Mouse (Mus musculus) liver, embryonic 15.5 days (tissue): ENCODE results near the gene Sgsm2. TPM values are rescaled to one million over a fixed set of nuclear protein-coding genes. Genes with fewer than 3 reads are reported as not detected.

Source experiments
- ATAC-seq: fragments of 200-750 bp; cut with Nextera tagmentation; 2 replicates; pipeline ENCODE4 v1.8.0; 2017; ENCODE audit warnings: moderate number of reproducible peaks, mild to moderate bottlenecking, moderate library complexity; ENCODE audit not compliant: insufficient read depth
- H3K27ac ChIP-seq: fragments of 300-500 bp; sonication (generic); replicated peaks from 2 replicates; pipeline ENCODE4 v1.5.1; 2015; ENCODE audit warnings: mild to moderate bottlenecking, inconsistent platforms
- H3K27me3 ChIP-seq: fragments of 300-500 bp; sonication (generic); 2 replicates; pipeline ENCODE4 v1.6.1; 2015; ENCODE audit warnings: mild to moderate bottlenecking, inconsistent platforms
- H3K36me3 ChIP-seq: fragments of 300-500 bp; sonication (generic); replicated peaks from 2 replicates; pipeline ENCODE4 v1.6.1; 2015; ENCODE audit warnings: moderate library complexity, mild to moderate bottlenecking, inconsistent platforms
- H3K4me1 ChIP-seq: fragments of 300-500 bp; sonication (generic); replicated peaks from 2 replicates; pipeline ENCODE4 v1.6.1; 2015; ENCODE audit warnings: inconsistent platforms
- H3K4me2 ChIP-seq: fragments of 300-500 bp; sonication (generic); 2 replicates; pipeline ENCODE4 v1.6.1; 2015; ENCODE audit warnings: moderate library complexity, mild to moderate bottlenecking, inconsistent platforms
- H3K4me3 ChIP-seq: fragments of 300-500 bp; sonication (generic); replicated peaks from 2 replicates; pipeline ENCODE4 v1.5.1; 2015; ENCODE audit warnings: mild to moderate bottlenecking, inconsistent platforms
- H3K9ac ChIP-seq: fragments of 300-500 bp; sonication (generic); 2 replicates; pipeline ENCODE4 v1.6.1; 2015; ENCODE audit warnings: moderate library complexity, mild to moderate bottlenecking, inconsistent platforms
- H3K9me3 ChIP-seq: fragments of 300-500 bp; sonication (generic); replicated peaks from 2 replicates; pipeline ENCODE4 v1.6.1; 2016; ENCODE audit warnings: inconsistent platforms
- whole genome bisulfite sequencing: fragments of 180-500 bp; shearing (Covaris S2); methylation state at CpG from one replicate; pipeline ENCODE4 v1.1.7; 2015; ENCODE audit warnings: mixed read lengths; ENCODE audit not compliant: insufficient replicate concordance; 5-methylcytosine and 5-hydroxymethylcytosine counted together
- microRNA-seq: library from miRNA; unstranded; fragments of <30 nt; microRNA quantifications from one replicate; pipeline ENCODE4, GENCODE M21; 2016
- polyA plus RNA-seq: library from polyadenylated mRNA; unstranded; fragments of >200 nt; fragmentation: Nextera tagmentation; extraction: Ambion mirVana; gene quantifications from 2 replicates; pipeline ENCODE4 v1.2.1, GENCODE M21; 2015

Sgsm2 gene
- polyA plus RNA-seq, 1 experiment from 2014 or later, result 1.2 TPM

DNA sequence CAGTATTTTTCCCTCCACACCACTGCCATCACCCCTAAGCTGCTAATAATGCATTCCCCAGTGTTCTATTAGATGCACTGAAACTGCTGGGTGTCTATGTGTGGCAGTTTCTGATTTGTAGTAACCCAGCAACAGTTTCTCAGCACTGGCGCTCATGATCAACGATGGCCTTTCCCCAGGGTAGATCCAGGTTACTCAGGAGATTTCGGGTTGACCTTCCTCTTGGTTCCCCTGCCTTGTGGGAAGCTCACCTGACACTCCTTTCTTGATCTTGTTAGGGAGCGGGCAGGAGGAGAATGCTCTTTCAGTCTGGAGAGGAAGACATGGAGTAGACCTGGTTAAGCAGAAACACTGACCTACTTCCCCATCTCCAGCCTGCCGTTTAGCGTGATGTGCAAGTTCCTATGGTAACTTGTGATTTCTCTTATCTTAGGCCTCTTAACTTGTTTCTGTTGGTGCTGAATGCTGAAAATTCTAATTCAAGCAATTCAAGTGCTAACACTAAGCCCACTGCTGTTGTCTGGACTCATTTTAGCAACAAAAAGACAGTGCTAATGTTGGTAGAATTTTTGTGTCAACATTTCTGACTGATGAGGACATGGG lies 88.5 kb downstream of the Sgsm2 start:
- no peaks in the 10 kb centered on the region for H3K9me3 ChIP-seq
- H3K27ac ChIP-seq, result no peak overlapping the region
- H3K36me3 ChIP-seq, result peaks cover 50% of the 10 kb centered on the region
- no peak for ATAC-seq
- H3K4me2 ChIP-seq, result no peak overlapping the region
- WGBS, result 82% methylated on average over 6 of the region's 6 CpGs
- H3K4me3 ChIP-seq, result no peak overlapping the region
- H3K9ac ChIP-seq, result no peak overlapping the region
- H3K4me1 ChIP-seq, result peaks cover 8% of the 10 kb centered on the region; the same call in 1 of the 2 replicates
- no peaks in the 10 kb centered on the region for H3K27me3 ChIP-seq

DNA sequence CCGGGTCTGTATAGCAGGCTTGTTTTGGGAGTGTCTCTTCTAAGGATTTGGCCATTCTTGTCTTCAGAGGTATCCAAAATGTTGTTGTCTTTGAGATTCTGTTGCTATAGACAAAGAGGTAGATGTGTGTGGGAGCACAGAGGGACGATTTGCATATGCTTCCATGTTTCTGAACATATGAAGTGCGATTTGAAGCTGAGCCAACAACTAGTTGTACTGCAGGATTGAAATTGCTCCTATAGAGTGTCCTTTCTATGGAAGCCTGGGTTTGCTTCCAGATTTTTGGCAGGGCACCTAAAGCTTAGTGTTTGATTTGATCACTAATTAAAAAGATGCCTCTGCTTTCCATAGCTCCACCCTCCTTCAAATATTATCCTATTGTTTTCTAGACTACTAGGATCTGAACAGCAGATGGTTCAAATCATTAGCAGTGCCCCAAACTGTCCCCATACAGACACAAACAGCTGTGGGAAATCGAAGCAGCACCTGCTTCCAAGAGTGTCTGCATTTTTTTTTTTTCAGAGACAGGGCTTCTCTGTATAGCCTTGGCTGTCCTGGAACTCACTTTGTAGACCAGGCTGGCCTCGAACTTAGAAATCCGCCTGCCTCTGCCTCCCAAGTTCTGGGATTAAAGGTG lies 89.5 kb downstream of the Sgsm2 start:
- H3K36me3 ChIP-seq, result peaks cover 53% of the 10 kb centered on the region
- no peak overlapping the region for H3K4me2 ChIP-seq
- no peaks in the 10 kb centered on the region for H3K9me3 ChIP-seq
- no peak overlapping the region for H3K27ac ChIP-seq
- ATAC-seq, result no peak
- no peaks in the 10 kb centered on the region for H3K27me3 ChIP-seq
- H3K9ac ChIP-seq, result no peak overlapping the region
- 69% methylated on average over 6 of the region's 6 CpGs for WGBS
- H3K4me1 ChIP-seq, result peaks cover 8% of the 10 kb centered on the region; the same call in 1 of the 2 replicates
- H3K4me3 ChIP-seq, result no peak overlapping the region

DNA sequence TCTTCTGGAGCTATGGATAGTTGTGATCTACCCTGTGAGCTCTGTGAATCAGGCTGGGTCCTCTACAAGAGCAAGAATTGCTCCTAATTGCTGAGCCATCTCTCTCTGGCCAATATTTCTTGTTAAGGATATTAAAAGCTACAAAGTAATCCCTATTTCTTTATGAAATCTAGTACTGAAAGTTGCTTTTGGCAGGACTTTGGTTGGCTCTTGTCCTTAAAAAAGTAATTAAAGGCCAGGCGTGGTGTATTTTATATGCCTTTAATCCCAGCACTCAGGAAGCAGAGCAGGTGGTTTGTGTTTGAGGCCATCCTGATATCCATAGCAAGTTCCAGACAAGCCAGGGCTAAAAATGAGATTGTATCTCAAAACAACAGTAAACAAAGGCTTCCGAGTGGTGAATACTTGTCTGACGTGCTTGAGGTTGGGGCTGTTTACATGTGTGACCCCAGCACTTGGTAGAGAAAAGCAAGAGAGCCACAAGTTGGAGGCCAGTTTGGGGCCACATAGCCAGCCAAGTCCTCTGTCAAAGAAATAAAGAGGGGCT lies 92.7 kb downstream of the Sgsm2 start:
- Histone ChIP-seq H3K4me3 (no peak overlapping the region), H3K36me3 (peaks cover 60% of the 10 kb centered on the region), H3K9me3 (no peaks in the 10 kb centered on the region), H3K27ac (no peak overlapping the region), H3K27me3 (no peaks in the 10 kb centered on the region), H3K4me2 (no peak overlapping the region), H3K9ac (no peak overlapping the region), H3K4me1 (no peaks in the 10 kb centered on the region)
- no peak for ATAC-seq
- 77% methylated on average over 3 of the region's 3 CpGs for whole genome bisulfite sequencing

DNA sequence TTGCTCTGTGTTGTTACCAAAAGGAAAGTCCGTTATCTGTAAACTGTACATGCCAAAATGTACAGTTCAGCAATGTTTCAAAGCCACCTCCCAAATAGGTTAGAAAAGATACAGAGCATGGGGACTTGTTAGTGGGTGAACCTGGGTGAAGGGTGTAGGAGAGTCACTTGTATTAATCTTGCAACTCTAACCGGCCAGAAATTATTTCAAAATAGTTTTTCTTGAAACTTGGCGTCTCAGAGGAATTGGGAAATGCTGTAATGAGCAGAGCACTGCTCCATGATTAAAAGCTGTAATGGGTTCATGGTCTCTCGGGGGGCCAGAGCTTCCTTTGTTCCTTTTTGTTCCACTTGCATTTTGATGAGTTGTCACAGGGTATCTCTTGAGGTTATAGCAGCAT lies 96.2 kb downstream of the Sgsm2 start:
- 67% methylated on average over 4 of the region's 4 CpGs for WGBS
- Histone ChIP-seq H3K36me3 (peaks cover 66% of the 10 kb centered on the region), H3K4me2 (no peak overlapping the region), H3K27ac (no peak overlapping the region), H3K27me3 (no peaks in the 10 kb centered on the region), H3K9me3 (no peaks in the 10 kb centered on the region), H3K4me3 (no peak overlapping the region), H3K9ac (no peak overlapping the region), H3K4me1 (no peaks in the 10 kb centered on the region)
- ATAC-seq, result no peak

Small RNAs within 50 kb of the gene (microRNA-seq; reads per million reads assigned to microRNA genes)
- gene Mir6926, result not detected

Other genes starting within 250 kb of the Sgsm2 start
- 27.9 and 34.5 TPM in 2 replicates for gene Cluh, start 247.6 kb downstream of the Sgsm2 start, polyA plus RNA-seq
- 25.4 and 29.4 TPM in 2 replicates for gene Pafah1b1, start 172.4 kb downstream of the Sgsm2 start, polyA plus RNA-seq
- gene Mettl16, start 126.2 kb downstream of the Sgsm2 start, polyA plus RNA-seq, result 18.4 and 19.5 TPM in 2 replicates
- gene Mnt, start 66.1 kb downstream of the Sgsm2 start, polyA plus RNA-seq, result 1.4 and 1.5 TPM in 2 replicates
- gene Tsr1, start 1.0 kb upstream of the Sgsm2 start, polyA plus RNA-seq, result 19.7 and 20.0 TPM in 2 replicates
- 4.5 and 4.7 TPM in 2 replicates for gene Smg6, start 28.8 kb upstream of the Sgsm2 start, polyA plus RNA-seq
- gene Srr, start 28.9 kb upstream of the Sgsm2 start, polyA plus RNA-seq, result 3.6 and 4.4 TPM in 2 replicates